Mouse (Mus musculus) heart, embryonic 16.5 days (tissue): ENCODE results near the gene Tmem235. TPM values are rescaled to one million over a fixed set of nuclear protein-coding genes. Genes with fewer than 3 reads are reported as not detected.

ENCODE experiments used
- polyA plus RNA-seq: library from polyadenylated mRNA; unstranded; fragments of >200 nt; fragmentation: Nextera tagmentation; extraction: Ambion mirVana; gene quantifications from 2 replicates; pipeline ENCODE4 v1.2.1, GENCODE M21; 2015

The Tmem235 gene
- polyA plus RNA-seq, 1 experiment from 2014 or later: not detected

Other genes starting within 250 kb of the Tmem235 start
- 6.1 and 6.5 TPM in 2 replicates for gene Tnrc6c, start 206.5 kb upstream of the Tmem235 start, polyA plus RNA-seq
- 4.1 and 6.0 TPM in 2 replicates for gene Tmc8, start 78.7 kb upstream of the Tmem235 start, polyA plus RNA-seq
- gene Tmc6, start 78.6 kb upstream of the Tmem235 start, polyA plus RNA-seq: 28.4 and 30.8 TPM in 2 replicates
- 0.32 and 0.39 TPM in 2 replicates for gene 6030468B19Rik, start 63.1 kb upstream of the Tmem235 start, polyA plus RNA-seq
- 0.92 and 2.4 TPM in 2 replicates for gene Gm20708, start 51.1 kb upstream of the Tmem235 start, polyA plus RNA-seq
- 111 and 133 TPM in 2 replicates for gene Syngr2, start 51.1 kb upstream of the Tmem235 start, polyA plus RNA-seq
- 17.5 and 20.8 TPM in 2 replicates for gene Afmid, start 34.8 kb upstream of the Tmem235 start, polyA plus RNA-seq
- gene Tk1, start 34.7 kb upstream of the Tmem235 start, polyA plus RNA-seq: 108 and 114 TPM in 2 replicates
- 228 and 244 TPM in 2 replicates for gene Birc5, start 11.5 kb upstream of the Tmem235 start, polyA plus RNA-seq
- 6.5 and 7.4 TPM in 2 replicates for gene Tha1, start 12.7 kb downstream of the Tmem235 start, polyA plus RNA-seq
- 7.2 and 8.2 TPM in 2 replicates for gene Socs3, start 109.3 kb downstream of the Tmem235 start, polyA plus RNA-seq
- 26.9 and 28.9 TPM in 2 replicates for gene Pgs1, start 125.5 kb downstream of the Tmem235 start, polyA plus RNA-seq